Mouse (Mus musculus) lung, postnatal 0 days (tissue): Measurements from ENCODE around the gene 3110082I17Rik. TPM values are rescaled to one million over a fixed set of nuclear protein-coding genes. Genes with fewer than 3 reads are reported as not detected.
A peak's percentile ranks its signal among the peaks of the same experiment; 100 is the strongest.

ENCODE experiments used
- ATAC-seq: fragments of 200-750 bp; cut with Nextera tagmentation; 2 replicates; pipeline ENCODE4 v1.8.0; 2017; ENCODE audit warnings: moderate library complexity
- DNase-seq: peaks from one replicate; pipeline ENCODE4 v3.0.0-alpha.2; 2016; ENCODE audit warnings: low spot score
- H3K27ac ChIP-seq: fragments of 300-500 bp; sonication (generic); 2 replicates; pipeline ENCODE4 v1.5.1; 2014; ENCODE audit warnings: antibody characterized with exemption, mild to moderate bottlenecking, low read length, mixed read lengths
- H3K27me3 ChIP-seq: fragments of 300-500 bp; sonication (generic); replicated peaks from 2 replicates; pipeline ENCODE4 v1.6.1; 2014; ENCODE audit warnings: low read length, mixed read lengths; ENCODE audit not compliant: insufficient read depth
- H3K36me3 ChIP-seq: fragments of 300-500 bp; sonication (generic); 2 replicates; pipeline ENCODE4 v1.6.1; 2014; ENCODE audit warnings: low read length, mixed read lengths; ENCODE audit not compliant: insufficient read depth
- H3K4me1 ChIP-seq: fragments of 300-500 bp; sonication (generic); 2 replicates; pipeline ENCODE4 v1.6.1; 2014; ENCODE audit warnings: antibody characterized with exemption, low read depth, low read length, mixed read lengths; ENCODE audit not compliant: insufficient read depth
- H3K4me2 ChIP-seq: fragments of 300-500 bp; sonication (generic); replicated peaks from 2 replicates; pipeline ENCODE4 v1.6.1; 2014; ENCODE audit warnings: low read depth, mild to moderate bottlenecking, low read length, moderate library complexity, mixed read lengths
- H3K4me3 ChIP-seq: fragments of 300-500 bp; sonication (generic); 2 replicates; pipeline ENCODE4 v1.5.1; 2014; ENCODE audit warnings: low read depth, low read length
- H3K9ac ChIP-seq: fragments of 300-500 bp; sonication (generic); replicated peaks from 2 replicates; pipeline ENCODE4 v1.6.1; 2014; ENCODE audit warnings: low read depth, mild to moderate bottlenecking
- H3K9me3 ChIP-seq: fragments of 300-500 bp; sonication (generic); 2 replicates; pipeline ENCODE4 v1.6.1; 2016; ENCODE audit warnings: low read length, mixed read lengths
- CTCF ChIP-seq: IDR thresholded peaks from 2 replicates; pipeline ENCODE4 v1.5.1; 2016; ENCODE audit warnings: antibody characterized with exemption, mild to moderate bottlenecking
- EP300 ChIP-seq: IDR thresholded peaks from 2 replicates; pipeline ENCODE4 v1.6.1; 2016; ENCODE audit warnings: antibody characterized with exemption, mild to moderate bottlenecking, control low read depth
- WGBS: fragments of 180-500 bp; shearing (Covaris S2); extraction: QIAGEN DNeasy Blood & Tissue Kit; methylation state at CpG from one replicate; pipeline ENCODE4 v1.1.7; 2014; 5-methylcytosine and 5-hydroxymethylcytosine counted together
- polyA plus RNA-seq: library from polyadenylated mRNA; unstranded; fragments of >200 nt; fragmentation: Nextera tagmentation; extraction: Ambion mirVana; gene quantifications from 2 replicates; pipeline ENCODE4 v1.2.1, GENCODE M21; 2015

3110082I17Rik gene
- polyA plus RNA-seq, 1 experiment from 2014 or later = 16.1 TPM

GRCm38 (mm10) chr5:139374841-139375240 lies 85.5 kb downstream of the 3110082I17Rik start:
- Histone ChIP-seq H3K4me1 (peaks cover 45% of the 10 kb centered on the region), H3K27me3 (no peaks in the 10 kb centered on the region), H3K4me2 (no peak overlapping the region), H3K9me3 (no peaks in the 10 kb centered on the region), H3K27ac (no peak overlapping the region), H3K4me3 (no peak overlapping the region), H3K9ac (no peak overlapping the region), H3K36me3 (no peaks in the 10 kb centered on the region)
- WGBS = 91% methylated on average over 2 of the region's 2 CpGs
- DNase-seq = no peak
- no peak for TF ChIP-seq EP300
- TF ChIP-seq CTCF = no peak
- no peak for ATAC-seq

GRCm38 (mm10) chr5:139373889-139374444 lies 86.4 kb downstream of the 3110082I17Rik start:
- H3K4me2 ChIP-seq = no peak overlapping the region
- H3K27ac ChIP-seq = no peak overlapping the region
- H3K9me3 ChIP-seq = no peaks in the 10 kb centered on the region
- no peaks in the 10 kb centered on the region for H3K36me3 ChIP-seq
- H3K4me1 ChIP-seq = peaks cover 36% of the 10 kb centered on the region
- no peak overlapping the region for H3K9ac ChIP-seq
- 63% methylated on average over 6 of the region's 6 CpGs for WGBS
- H3K4me3 ChIP-seq = no peak overlapping the region
- ATAC-seq = no peak
- no peaks in the 10 kb centered on the region for H3K27me3 ChIP-seq
- TF ChIP-seq CTCF (no peak), EP300 (no peak)
- no peak for DNase-seq

DNA sequence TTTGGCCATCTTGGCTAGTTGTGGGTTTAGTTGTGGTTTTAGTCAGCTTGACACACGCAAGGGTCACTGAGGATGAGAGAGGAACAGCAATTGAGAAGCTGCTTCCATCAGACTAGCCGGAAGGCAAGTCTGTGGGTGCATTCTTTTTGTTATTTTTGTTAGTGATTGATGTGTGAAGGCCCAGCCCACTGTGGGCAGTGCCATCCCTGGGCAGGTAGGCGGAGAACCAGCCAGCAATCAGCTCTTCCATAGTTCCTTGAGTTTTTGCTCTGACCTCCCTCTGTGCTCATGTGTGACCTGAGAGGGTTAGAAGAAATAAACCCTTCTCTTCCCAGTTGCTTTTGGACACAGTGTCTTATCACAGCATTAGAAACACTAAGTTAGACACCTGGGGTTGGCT lies 87.2 kb downstream of the 3110082I17Rik start:
- Histone ChIP-seq H3K9ac (no peak overlapping the region), H3K27ac (0 out of 2 replicates have a peak overlapping the region, but pooled peaks have one; percentile 90), H3K36me3 (no peaks in the 10 kb centered on the region), H3K9me3 (no peaks in the 10 kb centered on the region), H3K27me3 (no peaks in the 10 kb centered on the region), H3K4me1 (peaks cover 28% of the 10 kb centered on the region), H3K4me2 (no peak overlapping the region), H3K4me3 (no peak overlapping the region)
- TF ChIP-seq CTCF (no peak), EP300 (no peak)
- WGBS = 75% methylated on average over 3 of the region's 3 CpGs
- no peak for ATAC-seq
- no peak for DNase-seq

GRCm38 (mm10) chr5:139371631-139372401 lies 88.5 kb downstream of the 3110082I17Rik start:
- H3K9me3 ChIP-seq = no peaks in the 10 kb centered on the region
- peak overlapping the region; percentile 89 for H3K9ac ChIP-seq
- peak overlapping the region; percentile 90 for H3K27ac ChIP-seq
- ATAC-seq (peak; percentile 97), DNase-seq (peak; percentile 97)
- H3K4me2 ChIP-seq = peak overlapping the region; percentile 85
- H3K36me3 ChIP-seq = no peaks in the 10 kb centered on the region
- H3K27me3 ChIP-seq = no peaks in the 10 kb centered on the region
- H3K4me1 ChIP-seq = peaks cover 15% of the 10 kb centered on the region
- TF ChIP-seq CTCF (peak; percentile 43), EP300 (no peak)
- H3K4me3 ChIP-seq = peak overlapping the region; percentile 60
- under 1% methylated on average over 34 of the region's 39 CpGs for WGBS

DNA sequence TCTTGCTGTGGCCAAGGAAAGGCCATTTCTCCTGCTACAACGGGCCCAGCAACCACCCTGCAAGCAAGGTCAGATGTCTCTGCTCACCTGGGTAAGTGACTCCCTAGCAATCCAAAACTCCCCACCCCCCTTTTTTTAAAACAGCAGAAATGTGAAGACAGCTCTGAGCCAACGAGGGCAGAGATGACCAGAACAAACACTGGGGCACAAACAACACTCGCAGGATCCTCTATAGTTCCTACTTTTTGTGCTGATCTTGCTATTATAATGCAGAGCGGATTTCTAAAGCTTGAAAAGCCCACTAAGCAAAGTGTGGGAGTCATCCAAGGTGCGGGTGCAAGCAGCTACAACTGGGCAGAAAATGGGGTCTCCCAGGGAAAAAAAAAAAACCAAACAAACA lies 89.2 kb downstream of the 3110082I17Rik start:
- Histone ChIP-seq H3K9ac (peak overlapping the region; percentile 89), H3K4me3 (peak overlapping the region; percentile 60), H3K4me1 (peaks cover 12% of the 10 kb centered on the region), H3K9me3 (no peaks in the 10 kb centered on the region), H3K27ac (no peak overlapping the region), H3K4me2 (peak overlapping the region; percentile 85), H3K36me3 (no peaks in the 10 kb centered on the region), H3K27me3 (no peaks in the 10 kb centered on the region)
- no peak for DNase-seq
- WGBS = 46% methylated on average over 5 of the region's 5 CpGs
- TF ChIP-seq CTCF = no peak
- TF ChIP-seq EP300 = no peak
- no peak for ATAC-seq

- H3K27me3 ChIP-seq = no peaks in the 10 kb centered on the region
- no peak overlapping the region for H3K9ac ChIP-seq
- WGBS = 78% methylated on average over 6 of the region's 6 CpGs
- ATAC-seq (no peak), DNase-seq (no peak)
- peaks cover 12% of the 10 kb centered on the region for H3K4me1 ChIP-seq
- no peaks in the 10 kb centered on the region for H3K36me3 ChIP-seq
- peak overlapping the region; percentile 85; the same call in 1 of the 2 replicates for H3K4me2 ChIP-seq
- no peaks in the 10 kb centered on the region for H3K9me3 ChIP-seq
- no peak for TF ChIP-seq CTCF
- no peak for TF ChIP-seq EP300
- H3K27ac ChIP-seq = no peak overlapping the region
- H3K4me3 ChIP-seq = no peak overlapping the region
Measured at GRCm38 (mm10) chr5:139370336-139370735, 90.0 kb downstream of the 3110082I17Rik start.
